Mouse (Mus musculus): ENCODE measurements around the gene Gm9887. TPM values are rescaled to one million over a fixed set of nuclear protein-coding genes. Genes with fewer than 3 reads are reported as not detected.
A peak's percentile ranks its signal among the peaks of the same experiment; 100 is the strongest.

Gm9887 gene
- polyA plus RNA-seq, 1 experiment from 2014 or later: 2.8 TPM

GRCm38 (mm10) chr12:69356546-69357299, 15.5 kb downstream of the Gm9887 start, which contains the start of gene Nemf:
Gene Nemf, minus strand, starts transcription at chr12:69357165.
- Histone ChIP-seq H3K9me3 (replicated peaks) (no peaks in the 10 kb centered on the region), H3K27ac (replicated peaks) (peak within 1 kb of the TSS; percentile 86), H3K4me1 (peaks cover 10% of the 10 kb centered on the region; the same call in 1 of the 2 replicates), H3K4me2 (replicated peaks) (peak within 1 kb of the TSS; percentile 57), H3K27me3 (no peaks in the 10 kb centered on the region), H3K9ac (peak within 1 kb of the TSS; percentile 75), H3K4me3 (replicated peaks) (peak within 1 kb of the TSS; percentile 80), H3K36me3 (peaks cover 26% of the 10 kb centered on the region)
- peak; percentile 63 for ATAC-seq (ENCODE audit: insufficient number of reproducible peaks, low FRiP score, low TSS enrichment, low read depth)
- WGBS: under 1% methylated on average over 47 of the region's 50 CpGs

GRCm38 (mm10) chr12:69351685-69352084, 20.6 kb downstream of the Gm9887 start:
- Histone ChIP-seq H3K4me2 (replicated peaks) (no peak overlapping the region), H3K36me3 (peaks cover 61% of the 10 kb centered on the region), H3K9ac (no peak overlapping the region), H3K27ac (replicated peaks) (no peak overlapping the region), H3K4me3 (replicated peaks) (no peak overlapping the region), H3K27me3 (no peaks in the 10 kb centered on the region), H3K9me3 (replicated peaks) (no peaks in the 10 kb centered on the region), H3K4me1 (peaks cover 7% of the 10 kb centered on the region; the same call in 1 of the 2 replicates)
- WGBS: 88% methylated on average over 1 of the region's 1 CpGs
- no peak for ATAC-seq (ENCODE audit: insufficient number of reproducible peaks, low FRiP score, low TSS enrichment, low read depth)

GRCm38 (mm10) chr12:69349928-69350327, 22.3 kb downstream of the Gm9887 start:
- WGBS: 88% methylated on average over 2 of the region's 2 CpGs
- Histone ChIP-seq H3K36me3 (peaks cover 70% of the 10 kb centered on the region), H3K4me1 (no peaks in the 10 kb centered on the region), H3K9ac (no peak overlapping the region), H3K27ac (replicated peaks) (no peak overlapping the region), H3K4me3 (replicated peaks) (no peak overlapping the region), H3K9me3 (replicated peaks) (no peaks in the 10 kb centered on the region), H3K4me2 (replicated peaks) (no peak overlapping the region), H3K27me3 (no peaks in the 10 kb centered on the region)
- no peak for ATAC-seq (ENCODE audit: insufficient number of reproducible peaks, low FRiP score, low TSS enrichment, low read depth)

GRCm38 (mm10) chr12:69333547-69333946, 38.7 kb downstream of the Gm9887 start:
- no peak for ATAC-seq (ENCODE audit: insufficient number of reproducible peaks, low FRiP score, low TSS enrichment, low read depth)
- no peaks in the 10 kb centered on the region for H3K27me3 ChIP-seq
- 81% methylated on average over 2 of the region's 2 CpGs for WGBS
- no peak overlapping the region for H3K9ac ChIP-seq
- H3K27ac ChIP-seq (replicated peaks): no peak overlapping the region
- no peak overlapping the region for H3K4me2 ChIP-seq (replicated peaks)
- H3K4me3 ChIP-seq (replicated peaks): no peak overlapping the region
- H3K9me3 ChIP-seq (replicated peaks): no peaks in the 10 kb centered on the region
- peaks cover 62% of the 10 kb centered on the region for H3K36me3 ChIP-seq
- H3K4me1 ChIP-seq: no peaks in the 10 kb centered on the region

DNA sequence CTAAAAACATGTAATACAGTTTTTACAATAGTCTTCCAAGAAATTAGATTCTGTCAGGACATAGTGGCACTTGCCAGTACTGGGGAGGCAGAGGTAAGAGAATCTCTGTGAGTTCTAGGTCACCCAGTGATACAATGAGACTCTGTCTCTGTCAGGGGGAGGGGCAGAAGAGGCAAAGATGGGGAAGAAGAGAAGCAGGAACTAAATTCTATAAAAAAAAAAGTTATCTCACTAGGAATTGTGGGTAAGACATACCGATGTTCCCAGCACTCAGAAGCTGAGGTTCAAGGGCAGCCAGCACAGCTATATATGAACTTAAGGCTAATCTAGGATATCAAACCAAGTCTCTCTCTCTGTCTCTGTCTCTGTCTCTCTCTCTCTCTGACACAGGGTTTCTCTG, 40.1 kb downstream of the Gm9887 start:
- peaks cover 65% of the 10 kb centered on the region for H3K36me3 ChIP-seq
- H3K4me1 ChIP-seq: no peaks in the 10 kb centered on the region
- H3K4me2 ChIP-seq (replicated peaks): no peak overlapping the region
- H3K27me3 ChIP-seq: no peaks in the 10 kb centered on the region
- ATAC-seq (ENCODE audit: insufficient number of reproducible peaks, low FRiP score, low TSS enrichment, low read depth): no peak
- H3K9me3 ChIP-seq (replicated peaks): no peaks in the 10 kb centered on the region
- H3K27ac ChIP-seq (replicated peaks): no peak overlapping the region
- no peak overlapping the region for H3K4me3 ChIP-seq (replicated peaks)
- no peak overlapping the region for H3K9ac ChIP-seq
- 89% methylated on average over 1 of the region's 1 CpGs for WGBS

DNA sequence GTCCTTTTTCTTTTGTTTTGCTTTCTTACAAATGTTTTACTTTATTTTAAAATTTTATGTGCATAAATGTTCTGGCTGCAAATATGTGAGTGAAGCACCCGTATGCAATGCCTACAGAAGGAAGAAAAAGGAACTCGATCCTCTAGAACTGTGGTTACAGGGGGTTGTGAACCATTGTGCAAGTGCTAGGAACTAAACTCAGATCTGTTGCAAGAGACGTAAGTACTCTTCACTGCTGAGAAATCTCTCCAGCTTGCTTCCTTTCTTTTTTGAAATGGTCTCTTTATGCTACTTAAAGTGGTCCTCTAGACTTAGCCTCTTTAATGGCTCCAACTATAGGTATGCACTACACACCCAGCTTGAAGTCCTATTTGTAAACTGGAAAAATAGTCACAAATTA, 41.1 kb downstream of the Gm9887 start:
- no peak overlapping the region for H3K4me2 ChIP-seq (replicated peaks)
- no peak overlapping the region for H3K4me3 ChIP-seq (replicated peaks)
- no peaks in the 10 kb centered on the region for H3K4me1 ChIP-seq
- WGBS: 82% methylated on average over 3 of the region's 3 CpGs
- H3K9ac ChIP-seq: no peak overlapping the region
- H3K36me3 ChIP-seq: peaks cover 57% of the 10 kb centered on the region
- no peaks in the 10 kb centered on the region for H3K27me3 ChIP-seq
- H3K9me3 ChIP-seq (replicated peaks): no peaks in the 10 kb centered on the region
- ATAC-seq (ENCODE audit: insufficient number of reproducible peaks, low FRiP score, low TSS enrichment, low read depth): no peak
- no peak overlapping the region for H3K27ac ChIP-seq (replicated peaks)

Small RNA genes lying within 50 kb of the gene (microRNA-seq; reads per million reads assigned to microRNA genes)
- gene Gm47299 (ENCODE audit: borderline number of aligned reads): not detected
- not detected for gene Gm47305 (ENCODE audit: borderline number of aligned reads)

Other genes with a start within 250 kb of the Gm9887 start
- 1,694 and 1,796 TPM in 2 replicates for gene Rps29, start 213.3 kb downstream of the Gm9887 start, polyA plus RNA-seq (2015; fragmentation: Nextera tagmentation; extraction: Ambion mirVana)
- gene Lrr1, start 203.6 kb downstream of the Gm9887 start, polyA plus RNA-seq (2015; fragmentation: Nextera tagmentation; extraction: Ambion mirVana): 16.6 and 16.8 TPM in 2 replicates
- gene Rpl36al, start 188.4 kb downstream of the Gm9887 start, polyA plus RNA-seq (2015; fragmentation: Nextera tagmentation; extraction: Ambion mirVana): 529 and 569 TPM in 2 replicates
- 57.5 and 60.7 TPM in 2 replicates for gene Mgat2, start 188.3 kb downstream of the Gm9887 start, polyA plus RNA-seq (2015; fragmentation: Nextera tagmentation; extraction: Ambion mirVana)
- gene Gm49383, start 175.4 kb downstream of the Gm9887 start, polyA plus RNA-seq (2015; fragmentation: Nextera tagmentation; extraction: Ambion mirVana): 24.5 and 26.0 TPM in 2 replicates
- gene Dnaaf2, start 174.0 kb downstream of the Gm9887 start, polyA plus RNA-seq (2015; fragmentation: Nextera tagmentation; extraction: Ambion mirVana): 11.0 and 14.2 TPM in 2 replicates
- 17.5 and 20.8 TPM in 2 replicates for gene Gm49384, start 168.2 kb downstream of the Gm9887 start, polyA plus RNA-seq (2015; fragmentation: Nextera tagmentation; extraction: Ambion mirVana)
- 20.1 and 22.3 TPM in 2 replicates for gene Pole2, start 144.3 kb downstream of the Gm9887 start, polyA plus RNA-seq (2015; fragmentation: Nextera tagmentation; extraction: Ambion mirVana)
- gene Klhdc1, start 131.3 kb downstream of the Gm9887 start, polyA plus RNA-seq (2015; fragmentation: Nextera tagmentation; extraction: Ambion mirVana): 10.2 and 11.1 TPM in 2 replicates
- 122 and 123 TPM in 2 replicates for gene Klhdc2, start 75.8 kb downstream of the Gm9887 start, polyA plus RNA-seq (2015; fragmentation: Nextera tagmentation; extraction: Ambion mirVana)
- 92.5 and 95.0 TPM in 2 replicates for gene Nemf, start 15.3 kb downstream of the Gm9887 start, polyA plus RNA-seq (2015; fragmentation: Nextera tagmentation; extraction: Ambion mirVana)
- 71.4 and 78.4 TPM in 2 replicates for gene Arf6, start 308 bp downstream of the Gm9887 start, polyA plus RNA-seq (2015; fragmentation: Nextera tagmentation; extraction: Ambion mirVana)
- gene Vcpkmt, start 210.6 kb upstream of the Gm9887 start, polyA plus RNA-seq (2015; fragmentation: Nextera tagmentation; extraction: Ambion mirVana): 29.4 TPM in 2 replicates

All from embryonic facial prominence, embryonic 15.5 days (tissue).